Mouse (Mus musculus) large intestine, adult 2 months (tissue): ENCODE results near the gene Rnf7. TPM values are rescaled to one million over a fixed set of nuclear protein-coding genes. Genes with fewer than 3 reads are reported as not detected.
A peak's percentile ranks its signal among the peaks of the same experiment; 100 is the strongest.
"Not testable (repeated sequence)": the region's sequence is repeated elsewhere in the genome, so short reads cannot be mapped to it uniquely, and the experiment has no call there.

Experiments used
- DNase-seq: peaks from one replicate; pipeline ENCODE4 v3.0.0-alpha.2; 2012; ENCODE audit warnings: low read depth, low spot score
- WGBS: fragments of 180-500 bp; shearing (Covaris S2); methylation state at CpG from one replicate; pipeline ENCODE4 v1.1.7; 2018; 5-methylcytosine and 5-hydroxymethylcytosine counted together
- polyA plus RNA-seq: library from polyadenylated mRNA; depleted of rRNA; stranded (reverse); fragments of >200 nt; gene quantifications from 2 replicates; pipeline ENCODE4 v1.2.3, GENCODE M21; 2012; rRNA removed

Gene Rnf7
- polyA plus RNA-seq: 113 and 149 TPM in 2 replicates

GRCm38 (mm10) chr9:96478071-96478888, at the start of gene Rnf7:
TSS of gene Rnf7 (minus strand) at chr9:96478675.
- DNase-seq: peak; percentile 78
- under 1% methylated on average over 74 of the region's 74 CpGs for WGBS

- 91% methylated on average over 4 of the region's 4 CpGs for WGBS
- DNase-seq: no peak
Observed at GRCm38 (mm10) chr9:96526011-96526410, 47.5 kb upstream of the Rnf7 start.

- 33% methylated on average over 12 of the region's 12 CpGs for WGBS
- no peak for DNase-seq
Observed at GRCm38 (mm10) chr9:96524972-96525506, 46.6 kb upstream of the Rnf7 start, which contains the start of gene Gm28729. TSS of gene Gm28729 (minus strand) at chr9:96525264.

GRCm38 (mm10) chr9:96523148-96523547, 44.7 kb upstream of the Rnf7 start:
- 89% methylated on average over 5 of the region's 5 CpGs for WGBS

GRCm38 (mm10) chr9:96521574-96521973, 43.1 kb upstream of the Rnf7 start:
- DNase-seq: not testable (repeated sequence)
- 67% methylated on average over 2 of the region's 2 CpGs for WGBS

More at GRCm38 (mm10) chr9:96523148-96523547, 44.7 kb upstream of the Rnf7 start:
- no peak for DNase-seq

- WGBS: 26% methylated on average over 4 of the region's 4 CpGs
- no peak for DNase-seq
Observed at GRCm38 (mm10) chr9:96517429-96517828, 39.0 kb upstream of the Rnf7 start.

- 58% methylated on average over 3 of the region's 3 CpGs for WGBS
- no peak for DNase-seq
Observed at GRCm38 (mm10) chr9:96516806-96517205, 38.3 kb upstream of the Rnf7 start.

GRCm38 (mm10) chr9:96515737-96516136, 37.3 kb upstream of the Rnf7 start:
- 68% methylated on average over 5 of the region's 5 CpGs for WGBS
- no peak for DNase-seq

- no peak for DNase-seq
- 83% methylated on average over 5 of the region's 5 CpGs for WGBS
Observed at GRCm38 (mm10) chr9:96514278-96514677, 35.8 kb upstream of the Rnf7 start.

- 42% methylated on average over 10 of the region's 10 CpGs for WGBS
- DNase-seq: no peak
Observed at GRCm38 (mm10) chr9:96506011-96506498, 27.6 kb upstream of the Rnf7 start.

GRCm38 (mm10) chr9:96505156-96505555, 26.7 kb upstream of the Rnf7 start:
- DNase-seq: no peak
- 88% methylated on average over 4 of the region's 4 CpGs for WGBS

- no peak for DNase-seq
- WGBS: 86% methylated on average over 17 of the region's 17 CpGs
Observed at GRCm38 (mm10) chr9:96504116-96504895, 25.8 kb upstream of the Rnf7 start.

GRCm38 (mm10) chr9:96502856-96503610, 24.6 kb upstream of the Rnf7 start:
- DNase-seq: no peak
- 60% methylated on average over 6 of the region's 6 CpGs for WGBS

GRCm38 (mm10) chr9:96501217-96501616, 22.7 kb upstream of the Rnf7 start:
- no peak for DNase-seq
- 51% methylated on average over 7 of the region's 7 CpGs for WGBS

- DNase-seq: no peak
- WGBS: 16% methylated on average over 3 of the region's 3 CpGs
Observed at GRCm38 (mm10) chr9:96493212-96493611, 14.7 kb upstream of the Rnf7 start.

- 50% methylated on average over 12 of the region's 12 CpGs for WGBS
- no peak for DNase-seq
Observed at GRCm38 (mm10) chr9:96491810-96492209, 13.3 kb upstream of the Rnf7 start.

GRCm38 (mm10) chr9:96487869-96488268, 9.4 kb upstream of the Rnf7 start:
- not testable (repeated sequence) for DNase-seq
- 91% methylated on average over 5 of the region's 5 CpGs for WGBS

GRCm38 (mm10) chr9:96483648-96484047, 5.2 kb upstream of the Rnf7 start:
- no peak for DNase-seq
- 41% methylated on average over 2 of the region's 2 CpGs for whole genome bisulfite sequencing

GRCm38 (mm10) chr9:96483028-96483427, 4.6 kb upstream of the Rnf7 start:
- DNase-seq: no peak
- 59% methylated on average over 3 of the region's 3 CpGs for WGBS
